Mouse (Mus musculus) heart, postnatal 0 days (tissue): ENCODE data around the gene Cyld. TPM values are rescaled to one million over a fixed set of nuclear protein-coding genes. Genes with fewer than 3 reads are reported as not detected.

Experiments used
- ATAC-seq: fragments of 200-750 bp; cut with Nextera tagmentation; 2 replicates; pipeline ENCODE4 v1.8.0; 2017; ENCODE audit warnings: low read depth, moderate number of reproducible peaks, moderate library complexity; ENCODE audit not compliant: insufficient read depth
- DNase-seq: peaks from one replicate; pipeline ENCODE4 v3.0.0-alpha.2; 2016; ENCODE audit warnings: low spot score
- H3K27ac ChIP-seq: fragments of 300-500 bp; sonication (generic); 2 replicates; pipeline ENCODE4 v1.5.1; 2014; ENCODE audit warnings: low read depth, mild to moderate bottlenecking
- H3K27me3 ChIP-seq: fragments of 300-500 bp; sonication (generic); 2 replicates; pipeline ENCODE4 v1.6.1; 2014; ENCODE audit warnings: low read length, mixed read lengths; ENCODE audit not compliant: control insufficient read depth, insufficient read depth
- H3K36me3 ChIP-seq: fragments of 300-500 bp; sonication (generic); replicated peaks from 2 replicates; pipeline ENCODE4 v1.6.1; 2014; ENCODE audit warnings: low read length, mixed read lengths; ENCODE audit not compliant: control insufficient read depth, insufficient read depth
- H3K4me1 ChIP-seq: fragments of 300-500 bp; sonication (generic); 2 replicates; pipeline ENCODE4 v1.6.1; 2014; ENCODE audit warnings: antibody characterized with exemption; ENCODE audit not compliant: control insufficient read depth, insufficient read depth
- H3K4me2 ChIP-seq: fragments of 300-500 bp; sonication (generic); 2 replicates; pipeline ENCODE4 v1.6.1; 2014; ENCODE audit warnings: low read depth, mild to moderate bottlenecking, low read length, moderate library complexity
- H3K4me3 ChIP-seq: fragments of 300-500 bp; sonication (generic); 2 replicates; pipeline ENCODE4 v1.5.1; 2014; ENCODE audit warnings: low read depth, low read length
- H3K9ac ChIP-seq: fragments of 300-500 bp; sonication (generic); replicated peaks from 2 replicates; pipeline ENCODE4 v1.6.1; 2014; ENCODE audit warnings: low read depth, low read length, mixed read lengths
- H3K9me3 ChIP-seq: fragments of 300-500 bp; sonication (generic); replicated peaks from 2 replicates; pipeline ENCODE4 v1.6.1; 2016; ENCODE audit warnings: low read length; ENCODE audit not compliant: control insufficient read depth
- CTCF ChIP-seq: IDR thresholded peaks from 2 replicates; pipeline ENCODE4 v1.5.1; 2016; ENCODE audit warnings: antibody characterized with exemption, control low read depth, low read depth
- EP300 ChIP-seq: IDR thresholded peaks from 2 replicates; pipeline ENCODE4 v1.6.1; 2016; ENCODE audit warnings: antibody characterized with exemption, low read depth
- WGBS: fragments of 180-500 bp; shearing (Covaris S2); extraction: QIAGEN DNeasy Blood & Tissue Kit; methylation state at CpG from one replicate; pipeline ENCODE4 v1.1.7; 2014; 5-methylcytosine and 5-hydroxymethylcytosine counted together
- polyA plus RNA-seq: library from polyadenylated mRNA; unstranded; fragments of >200 nt; fragmentation: Nextera tagmentation; extraction: Ambion mirVana; gene quantifications from 2 replicates; pipeline ENCODE4 v1.2.1, GENCODE M21; 2015
- total RNA-seq: library from RNA; depleted of rRNA; stranded (reverse); fragments of >200 nt; gene quantifications from 2 replicates; pipeline ENCODE4 v1.2.3, GENCODE M21; 2014; ENCODE audit warnings: low replicate concordance

Gene Cyld
- total and polyA plus RNA-seq, 2 experiments from 2014 or later = 8.2 to 13.4 TPM

GRCm38 (mm10) chr8:88697642-88698031, 809 bp downstream of the Cyld start:
- Histone ChIP-seq H3K9ac (peak overlapping the region; percentile 82), H3K4me3 (peak overlapping the region; percentile 83), H3K9me3 (no peaks in the 10 kb centered on the region), H3K27me3 (no peaks in the 10 kb centered on the region), H3K4me1 (peaks cover 6% of the 10 kb centered on the region; the same call in 1 of the 2 replicates), H3K4me2 (peak overlapping the region; percentile 79), H3K36me3 (no peaks in the 10 kb centered on the region), H3K27ac (peak overlapping the region; percentile 86)
- WGBS = 7% methylated on average over 4 of the region's 4 CpGs
- TF ChIP-seq EP300 (no peak), CTCF (no peak)
- ATAC-seq (no peak), DNase-seq (peak; percentile 36)

GRCm38 (mm10) chr8:88698048-88698447, 1.2 kb downstream of the Cyld start:
- WGBS = 54% methylated on average over 2 of the region's 2 CpGs
- TF ChIP-seq CTCF (no peak), EP300 (no peak)

GRCm38 (mm10) chr8:88701611-88702010, 4.8 kb downstream of the Cyld start:
- H3K4me3 ChIP-seq = no peak overlapping the region
- WGBS = 32% methylated on average over 2 of the region's 2 CpGs
- peaks cover 6% of the 10 kb centered on the region; the same call in 1 of the 2 replicates for H3K4me1 ChIP-seq
- peak; percentile 30 for DNase-seq
- no peak overlapping the region for H3K4me2 ChIP-seq
- no peak overlapping the region for H3K9ac ChIP-seq
- TF ChIP-seq EP300 (no peak), CTCF (peak; percentile 45)
- H3K27ac ChIP-seq = no peak overlapping the region
- H3K27me3 ChIP-seq = no peaks in the 10 kb centered on the region
- no peaks in the 10 kb centered on the region for H3K36me3 ChIP-seq
- no peak for ATAC-seq
- no peaks in the 10 kb centered on the region for H3K9me3 ChIP-seq

More at GRCm38 (mm10) chr8:88698048-88698447, 1.2 kb downstream of the Cyld start:
- Histone ChIP-seq H3K36me3 (no peaks in the 10 kb centered on the region), H3K27ac (no peak overlapping the region), H3K4me1 (peaks cover 6% of the 10 kb centered on the region; the same call in 1 of the 2 replicates), H3K27me3 (no peaks in the 10 kb centered on the region), H3K4me3 (peak overlapping the region; percentile 83), H3K4me2 (peak overlapping the region; percentile 79), H3K9me3 (no peaks in the 10 kb centered on the region), H3K9ac (peak overlapping the region; percentile 82; the same call in 1 of the 2 replicates)
- DNase-seq (no peak), ATAC-seq (no peak)

GRCm38 (mm10) chr8:88702816-88703215, 6.0 kb downstream of the Cyld start:
- ATAC-seq = no peak
- H3K36me3 ChIP-seq = peaks cover under 1% of the 10 kb centered on the region
- H3K9me3 ChIP-seq = no peaks in the 10 kb centered on the region
- peaks cover 3% of the 10 kb centered on the region; the same call in 1 of the 2 replicates for H3K4me1 ChIP-seq
- WGBS = 88% methylated on average over 3 of the region's 3 CpGs
- no peak overlapping the region for H3K4me3 ChIP-seq
- H3K4me2 ChIP-seq = no peak overlapping the region
- TF ChIP-seq EP300 (no peak), CTCF (no peak)
- DNase-seq = no peak
- no peak overlapping the region for H3K27ac ChIP-seq
- H3K9ac ChIP-seq = no peak overlapping the region
- H3K27me3 ChIP-seq = no peaks in the 10 kb centered on the region

GRCm38 (mm10) chr8:88723256-88723963, 26.6 kb downstream of the Cyld start:
- DNase-seq (no peak), ATAC-seq (no peak)
- no peak overlapping the region for H3K4me2 ChIP-seq
- WGBS = 84% methylated on average over 2 of the region's 2 CpGs
- TF ChIP-seq CTCF (no peak), EP300 (no peak)
- no peak overlapping the region for H3K9ac ChIP-seq
- no peak overlapping the region for H3K4me3 ChIP-seq
- H3K4me1 ChIP-seq = 0 out of 2 replicates have a peak, but pooled peaks cover 3% of the 10 kb centered on the region
- H3K27ac ChIP-seq = no peak overlapping the region
- no peaks in the 10 kb centered on the region for H3K9me3 ChIP-seq
- peaks cover 31% of the 10 kb centered on the region for H3K36me3 ChIP-seq
- H3K27me3 ChIP-seq = no peaks in the 10 kb centered on the region
